ENCODE assay signal across 23 mouse cellular contexts in the genomic region with DNA sequence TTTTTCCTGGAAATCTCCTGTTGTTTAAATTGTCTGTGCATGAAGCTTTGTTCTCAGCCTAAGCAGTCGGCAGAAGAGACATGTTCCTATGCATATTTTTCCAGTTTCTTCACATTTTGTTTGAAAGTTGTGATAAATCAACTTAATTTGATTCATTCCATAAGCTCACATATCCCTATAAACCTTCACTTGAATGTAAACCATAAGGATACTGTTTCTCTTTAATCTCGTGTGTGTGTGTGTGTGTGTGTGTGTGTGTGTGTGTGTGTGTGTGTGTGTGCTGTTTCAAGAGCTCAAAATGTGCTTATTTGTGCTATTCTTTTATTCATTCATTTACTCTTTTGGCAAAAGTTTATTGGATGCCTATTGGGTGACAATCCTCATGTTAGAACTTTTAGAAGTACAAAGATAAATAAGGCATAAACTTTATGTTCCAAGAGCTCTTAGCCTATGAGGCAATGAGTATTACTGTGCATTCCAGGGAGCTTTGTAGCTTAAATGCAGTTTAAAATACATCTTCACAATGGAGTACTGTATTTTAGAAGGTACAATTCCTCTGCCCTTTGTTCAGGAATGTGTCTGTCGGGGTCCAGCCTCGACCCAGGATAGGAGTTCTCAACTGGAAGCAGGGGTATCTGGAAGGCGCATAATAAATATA.
DNase-seq lines count a peak whose midpoint lies in the region; ATAC-seq and TF ChIP-seq lines count a peak whose summit lies in the region.
"Had no signal": no experiment of that assay in that cellular context is flagged by ENCODE, and none has a peak within 500 bp of the region (broad histone marks: within the 10 kb centered on the region; RNA-seq: fewer than 3 reads in every experiment).

No protein-coding gene starts in this region.

- H3K4me2 ChIP-seq in intestine, embryonic 15.5 days (replicated peaks) = no peak overlapping the region
- H3K4me2 ChIP-seq in intestine, postnatal 0 days (replicated peaks; ENCODE audit: low read depth) = no peak overlapping the region
- no peak overlapping the region for H3K4me2 ChIP-seq in intestine, embryonic 16.5 days (ENCODE audit: low read depth, low read length)
- H3K4me2 ChIP-seq in stomach, embryonic 15.5 days = no peak overlapping the region
- no peak overlapping the region for H3K4me2 ChIP-seq in stomach, postnatal 0 days (replicated peaks; ENCODE audit: low read depth)
- H3K4me2 ChIP-seq: embryonic facial prominence, embryonic 12.5 days; forebrain, embryonic 13.5 days had no signal

- H3K27ac ChIP-seq in intestine, embryonic 15.5 days = peak overlapping the region; percentile 27; the same call in 1 of the 2 replicates
- no peak overlapping the region for H3K27ac ChIP-seq in intestine, postnatal 0 days (ENCODE audit: low read depth, low read length)
- 0 out of 2 replicates have a peak overlapping the region, but pooled peaks have one; percentile 13 for H3K27ac ChIP-seq in intestine, embryonic 16.5 days (ENCODE audit: low read length)
- H3K27ac ChIP-seq in stomach, embryonic 15.5 days = peak overlapping the region; percentile 65
- no peak overlapping the region for H3K27ac ChIP-seq in stomach, postnatal 0 days (replicated peaks)
- H3K27ac ChIP-seq: embryonic facial prominence, embryonic 10.5 days; embryonic facial prominence, embryonic 12.5 days; forebrain, embryonic 13.5 days had no signal

- H3K36me3 ChIP-seq in intestine, embryonic 15.5 days = no peaks in the 10 kb centered on the region
- H3K36me3 ChIP-seq in intestine, postnatal 0 days (ENCODE audit: control insufficient read depth, insufficient read depth) = no peaks in the 10 kb centered on the region
- no peaks in the 10 kb centered on the region for H3K36me3 ChIP-seq in intestine, embryonic 16.5 days (ENCODE audit: control insufficient read depth, insufficient read depth, low read length)
- H3K36me3 ChIP-seq in stomach, embryonic 15.5 days = no peaks in the 10 kb centered on the region
- H3K36me3 ChIP-seq in stomach, postnatal 0 days (ENCODE audit: control insufficient read depth, insufficient read depth, low read length) = no peaks in the 10 kb centered on the region
- H3K36me3 ChIP-seq: embryonic facial prominence, embryonic 10.5 days; embryonic facial prominence, embryonic 12.5 days; G1E had no signal

- ATAC-seq in intestine, embryonic 15.5 days = peak; percentile 61
- ATAC-seq in intestine, postnatal 0 days = no peak
- peak; percentile 60 for ATAC-seq in intestine, embryonic 16.5 days
- 0 out of 2 replicates have a peak, but pooled peaks have one; percentile 47 for ATAC-seq in stomach, embryonic 15.5 days (ENCODE audit: insufficient read depth, low FRiP score, low read depth)
- 0 out of 2 replicates have a peak, but pooled peaks have one; percentile 21 for ATAC-seq in stomach, postnatal 0 days (ENCODE audit: low FRiP score, low TSS enrichment)
- ATAC-seq: activated CD4-positive, CD25-positive, alpha-beta regulatory T cell, adult 4 months; CD4-positive, CD25-positive, alpha-beta regulatory T cell, adult 4 months; forebrain, embryonic 13.5 days; Patski had no signal

- H3K4me3 ChIP-seq in intestine, embryonic 15.5 days (replicated peaks) = no peak overlapping the region
- no peak overlapping the region for H3K4me3 ChIP-seq in intestine, postnatal 0 days (ENCODE audit: low read depth, low read length)
- H3K4me3 ChIP-seq in intestine, embryonic 16.5 days (ENCODE audit: low read length) = no peak overlapping the region
- no peak overlapping the region for H3K4me3 ChIP-seq in stomach, embryonic 15.5 days (replicated peaks)
- no peak overlapping the region for H3K4me3 ChIP-seq in stomach, postnatal 0 days (ENCODE audit: low read depth, low read length)
- H3K4me3 ChIP-seq: embryonic facial prominence, embryonic 10.5 days; embryonic facial prominence, embryonic 12.5 days; forebrain, embryonic 13.5 days had no signal

- H3K4me1 ChIP-seq in intestine, embryonic 15.5 days (replicated peaks) = no peaks in the 10 kb centered on the region
- H3K4me1 ChIP-seq in intestine, postnatal 0 days (replicated peaks; ENCODE audit: control insufficient read depth, insufficient read depth, low read length) = no peaks in the 10 kb centered on the region
- no peaks in the 10 kb centered on the region for H3K4me1 ChIP-seq in intestine, embryonic 16.5 days (ENCODE audit: control insufficient read depth, insufficient read depth, low read length)
- H3K4me1 ChIP-seq in stomach, embryonic 15.5 days = no peaks in the 10 kb centered on the region
- no peaks in the 10 kb centered on the region for H3K4me1 ChIP-seq in stomach, postnatal 0 days (replicated peaks; ENCODE audit: control insufficient read depth, insufficient read depth)
- H3K4me1 ChIP-seq: embryonic facial prominence, embryonic 10.5 days; embryonic facial prominence, embryonic 12.5 days; forebrain, embryonic 13.5 days had no signal

- TF ChIP-seq EP300 in stomach, postnatal 0 days (optimal IDR thresholded peaks at IDR 0.05) = no peak

- H3K9ac ChIP-seq in intestine, embryonic 15.5 days = no peak overlapping the region
- no peak overlapping the region for H3K9ac ChIP-seq in intestine, postnatal 0 days (ENCODE audit: low read depth, low read length)
- no peak overlapping the region for H3K9ac ChIP-seq in intestine, embryonic 16.5 days (ENCODE audit: low read depth, low read length)
- H3K9ac ChIP-seq in stomach, embryonic 15.5 days = no peak overlapping the region
- no peak overlapping the region for H3K9ac ChIP-seq in stomach, postnatal 0 days (ENCODE audit: low read length)
- H3K9ac ChIP-seq: embryonic facial prominence, embryonic 12.5 days; forebrain, embryonic 13.5 days had no signal

- 38% methylated on average over 5 of the region's 5 CpGs for WGBS in intestine, embryonic 15.5 days
- WGBS in intestine, postnatal 0 days = 57% methylated on average over 5 of the region's 5 CpGs
- 48% methylated on average over 5 of the region's 5 CpGs for WGBS in intestine, embryonic 16.5 days
- 36% methylated on average over 5 of the region's 5 CpGs for WGBS in stomach, embryonic 15.5 days
- WGBS in stomach, postnatal 0 days = 40% methylated on average over 5 of the region's 5 CpGs

- no peaks in the 10 kb centered on the region for H3K9me3 ChIP-seq in intestine, embryonic 15.5 days
- no peaks in the 10 kb centered on the region for H3K9me3 ChIP-seq in intestine, postnatal 0 days (ENCODE audit: control insufficient read depth)
- no peaks in the 10 kb centered on the region for H3K9me3 ChIP-seq in intestine, embryonic 16.5 days (ENCODE audit: control insufficient read depth, low read length)
- H3K9me3 ChIP-seq in stomach, embryonic 15.5 days = no peaks in the 10 kb centered on the region
- H3K9me3 ChIP-seq in stomach, postnatal 0 days (ENCODE audit: control insufficient read depth, low read length) = no peaks in the 10 kb centered on the region
- H3K9me3 ChIP-seq: embryonic facial prominence, embryonic 10.5 days; embryonic facial prominence, embryonic 12.5 days; forebrain, embryonic 13.5 days; G1E had no signal

- no peaks in the 10 kb centered on the region for H3K27me3 ChIP-seq in intestine, embryonic 15.5 days (replicated peaks)
- no peaks in the 10 kb centered on the region for H3K27me3 ChIP-seq in intestine, postnatal 0 days (replicated peaks; ENCODE audit: control insufficient read depth, insufficient read depth, low read length)
- H3K27me3 ChIP-seq in intestine, embryonic 16.5 days (replicated peaks; ENCODE audit: control insufficient read depth, insufficient read depth, low read length) = no peaks in the 10 kb centered on the region
- no peaks in the 10 kb centered on the region for H3K27me3 ChIP-seq in stomach, embryonic 15.5 days (replicated peaks)
- no peaks in the 10 kb centered on the region for H3K27me3 ChIP-seq in stomach, postnatal 0 days (ENCODE audit: control insufficient read depth, insufficient read depth, low read length)
- H3K27me3 ChIP-seq: embryonic facial prominence, embryonic 12.5 days; forebrain, embryonic 13.5 days; Patski had no signal

- no peak for DNase-seq in stomach, postnatal 0 days (ENCODE audit: low spot score)
- no peak for DNase-seq in thymus, adult 18-20 months
- DNase-seq in urinary bladder, postnatal 25 days (ENCODE audit: low spot score) = no peak
- DNase-seq: adrenal gland, adult 8-10 months; adrenal gland, postnatal 14 days; adrenal gland, postnatal 36 days; B cell, adult 2 months; cerebellum, adult 11-12 months; cerebellum, adult 2 months; cerebellum, adult 9-10 months; cerebellum, postnatal 10 days; cerebellum, postnatal 25 days had no signal

- TF ChIP-seq CTCF in intestine, postnatal 0 days (IDR thresholded peaks at IDR 0.05; ENCODE audit: low read depth) = no peak
- TF ChIP-seq CTCF in stomach, postnatal 0 days (IDR thresholded peaks at IDR 0.05; ENCODE audit: low read depth) = no peak

Comparison
In these comparisons a context has a peak if more than half of its experiments do, and no peak if none do; other contexts are left out.
1. H3K27ac ChIP-seq: peak in intestine, embryonic 15.5 days (single experiment), intestine, embryonic 16.5 days (single experiment) and stomach, embryonic 15.5 days (single experiment); none in intestine, postnatal 0 days (single experiment) and stomach, postnatal 0 days (single experiment).